Mouse (Mus musculus) hindbrain, embryonic 10.5 days (tissue): Measurements from ENCODE around the gene Zdhhc19. TPM values are rescaled to one million over a fixed set of nuclear protein-coding genes. Genes with fewer than 3 reads are reported as not detected.

Source experiments
- DNase-seq: peaks from one replicate; pipeline ENCODE4 v3.0.0-alpha.2; 2017; ENCODE audit warnings: low spot score
- H3K27ac ChIP-seq: fragments of 300-500 bp; sonication (generic); 2 replicates; pipeline ENCODE4 v1.5.1; 2016; ENCODE audit warnings: mild to moderate bottlenecking, moderate library complexity
- H3K27me3 ChIP-seq: fragments of 300-500 bp; sonication (generic); 2 replicates; pipeline ENCODE4 v1.6.1; 2016; ENCODE audit warnings: mild to moderate bottlenecking; ENCODE audit not compliant: poor library complexity, insufficient read depth, severe bottlenecking
- H3K36me3 ChIP-seq: fragments of 300-500 bp; sonication (generic); 2 replicates; pipeline ENCODE4 v1.6.1; 2016; ENCODE audit warnings: mild to moderate bottlenecking, moderate library complexity
- H3K4me1 ChIP-seq: fragments of 300-500 bp; sonication (generic); replicated peaks from 2 replicates; pipeline ENCODE4 v1.6.1; 2016; ENCODE audit warnings: mild to moderate bottlenecking
- H3K4me3 ChIP-seq: fragments of 300-500 bp; sonication (generic); 2 replicates; pipeline ENCODE4 v1.5.1; 2016; ENCODE audit warnings: mild to moderate bottlenecking, moderate library complexity
- H3K9me3 ChIP-seq: fragments of 300-500 bp; sonication (generic); 2 replicates; pipeline ENCODE4 v1.6.1; 2016; ENCODE audit warnings: mild to moderate bottlenecking, moderate library complexity
- WGBS: fragments of 180-500 bp; shearing (Covaris S2); methylation state at CpG from one replicate; pipeline ENCODE4 v1.1.7; 2016; 5-methylcytosine and 5-hydroxymethylcytosine counted together
- polyA plus RNA-seq: library from polyadenylated mRNA; unstranded; fragments of >200 nt; fragmentation: Nextera tagmentation; extraction: Ambion mirVana; gene quantifications from 2 replicates; pipeline ENCODE4 v1.2.1, GENCODE M21; 2016

The Zdhhc19 gene
- polyA plus RNA-seq, 1 experiment from 2014 or later, result not detected

DNA sequence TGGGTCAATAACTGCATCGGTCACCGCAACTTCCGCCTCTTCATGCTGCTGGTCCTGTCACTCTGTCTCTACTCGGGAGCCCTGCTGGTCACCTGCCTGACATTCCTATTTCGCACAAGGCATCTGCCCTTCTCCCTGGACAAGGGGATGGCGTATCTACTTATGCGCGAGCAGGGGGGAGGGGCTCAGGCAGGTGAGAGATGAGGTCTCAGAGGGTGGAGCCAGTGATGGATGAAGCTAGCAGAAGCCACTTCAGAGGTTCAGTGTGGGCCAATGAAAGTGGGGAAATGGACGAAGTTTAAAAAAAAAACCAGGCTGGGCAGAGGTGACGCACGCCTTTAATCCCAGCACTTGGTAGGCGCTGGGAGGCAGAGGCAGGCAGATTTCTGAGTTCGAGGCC, 2.9 kb downstream of the Zdhhc19 start:
- DNase-seq, result no peak
- no peaks in the 10 kb centered on the region; the same call in 1 of the 2 replicates for H3K4me1 ChIP-seq
- no peaks in the 10 kb centered on the region for H3K36me3 ChIP-seq
- peaks cover 15% of the 10 kb centered on the region; the same call in 1 of the 2 replicates for H3K27me3 ChIP-seq
- 57% methylated on average over 13 of the region's 13 CpGs for WGBS
- no peak overlapping the region for H3K4me3 ChIP-seq
- H3K9me3 ChIP-seq, result no peaks in the 10 kb centered on the region
- no peak overlapping the region for H3K27ac ChIP-seq

DNA sequence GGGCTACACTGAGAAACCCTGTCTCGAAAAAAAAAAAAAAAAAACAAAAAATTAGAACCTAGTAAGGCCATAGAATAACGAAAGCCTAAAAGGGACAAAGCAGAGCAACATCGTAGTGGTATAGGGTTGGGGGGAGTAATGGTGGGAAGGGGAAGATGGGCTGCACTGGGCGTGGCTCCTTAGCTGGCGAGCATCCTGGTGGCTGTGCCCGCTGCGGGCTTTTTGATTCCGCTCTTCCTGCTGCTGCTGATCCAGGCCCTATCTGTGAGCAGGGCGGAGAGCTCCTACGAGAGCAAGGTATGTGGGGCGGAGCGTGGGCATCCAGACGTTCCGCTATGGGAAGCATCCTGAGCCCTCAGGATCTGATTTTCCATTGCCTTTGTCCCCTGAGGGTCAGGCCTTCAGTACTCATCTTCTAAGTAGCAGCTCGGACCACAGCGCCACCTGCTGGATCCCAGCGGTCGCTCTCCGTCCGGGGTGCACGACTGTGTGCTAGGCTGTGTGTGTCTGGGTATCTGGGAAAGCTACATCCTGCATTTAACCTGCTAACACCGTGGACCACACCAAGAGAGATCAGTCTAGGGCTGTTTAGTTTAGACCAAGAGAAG, 3.5 kb downstream of the Zdhhc19 start:
- peak; percentile 91 for DNase-seq
- H3K9me3 ChIP-seq, result no peaks in the 10 kb centered on the region
- H3K27ac ChIP-seq, result peak overlapping the region; percentile 87
- no peaks in the 10 kb centered on the region for H3K36me3 ChIP-seq
- H3K27me3 ChIP-seq, result peaks cover 15% of the 10 kb centered on the region; the same call in 1 of the 2 replicates
- WGBS, result 9% methylated on average over 22 of the region's 22 CpGs
- peak overlapping the region; percentile 50 for H3K4me3 ChIP-seq
- no peaks in the 10 kb centered on the region; the same call in 1 of the 2 replicates for H3K4me1 ChIP-seq

DNA sequence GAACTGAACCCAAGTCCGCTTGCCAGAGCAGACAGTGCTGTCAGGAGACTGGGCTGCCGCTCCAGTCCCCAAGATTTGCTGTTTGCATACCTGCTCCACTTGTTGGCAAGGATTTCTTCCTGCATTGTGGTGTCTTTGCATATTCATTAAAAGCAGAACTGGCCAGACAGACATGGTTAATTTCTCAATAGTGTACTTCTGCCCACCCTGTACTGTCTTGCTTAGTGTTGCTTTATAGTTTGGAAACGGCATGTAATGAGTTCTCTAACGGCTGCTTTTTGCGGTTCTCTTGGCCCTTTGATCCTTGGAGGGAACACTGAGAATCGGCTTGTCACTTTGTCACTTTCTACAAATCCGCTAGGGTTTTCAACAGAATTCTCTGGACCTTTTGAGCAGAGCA, 5.4 kb downstream of the Zdhhc19 start:
- H3K4me3 ChIP-seq, result no peak overlapping the region
- H3K36me3 ChIP-seq, result no peaks in the 10 kb centered on the region
- H3K9me3 ChIP-seq, result no peaks in the 10 kb centered on the region
- peaks cover 8% of the 10 kb centered on the region; the same call in 1 of the 2 replicates for H3K4me1 ChIP-seq
- H3K27ac ChIP-seq, result no peak overlapping the region
- WGBS, result 88% methylated on average over 7 of the region's 7 CpGs
- peaks cover 15% of the 10 kb centered on the region; the same call in 1 of the 2 replicates for H3K27me3 ChIP-seq
- DNase-seq, result no peak

DNA sequence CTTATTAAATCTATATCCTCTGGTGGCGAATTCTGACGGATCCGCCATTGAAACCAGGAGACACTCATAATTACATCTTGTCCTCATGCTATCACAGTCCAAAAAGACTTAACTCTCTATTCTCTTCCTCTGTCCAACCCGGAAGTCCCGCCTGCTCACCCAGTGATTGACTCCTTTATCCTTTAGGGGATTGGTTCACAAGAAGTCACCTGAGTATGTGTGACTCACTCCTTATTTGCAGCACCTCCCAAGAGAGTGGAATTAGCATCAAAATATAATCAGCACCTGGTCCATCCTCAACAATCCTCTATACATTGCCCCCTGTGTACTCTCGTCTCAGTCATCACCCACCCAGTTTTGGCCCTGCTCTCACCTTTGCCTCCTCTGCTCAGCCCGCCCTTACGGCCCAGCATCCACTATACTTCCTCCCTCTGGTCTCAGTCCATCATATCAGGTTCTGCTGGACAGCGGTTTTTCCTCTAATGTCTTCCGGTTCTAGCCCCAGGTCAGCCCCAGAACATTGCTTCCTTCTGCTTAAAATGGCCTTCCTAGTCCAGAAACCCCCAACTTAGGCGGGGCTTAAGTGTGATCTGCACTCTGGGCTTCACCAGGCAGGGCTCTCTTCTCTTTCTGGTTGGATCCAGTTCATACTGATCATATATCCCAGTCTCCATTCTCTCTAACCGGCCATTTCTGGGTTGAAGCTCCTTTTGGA, 6.7 kb downstream of the Zdhhc19 start:
- 88% methylated on average over 12 of the region's 12 CpGs for WGBS
- H3K9me3 ChIP-seq, result no peaks in the 10 kb centered on the region
- H3K36me3 ChIP-seq, result no peaks in the 10 kb centered on the region
- no peak overlapping the region for H3K27ac ChIP-seq
- peaks cover 15% of the 10 kb centered on the region; the same call in 1 of the 2 replicates for H3K27me3 ChIP-seq
- DNase-seq, result no peak
- no peak overlapping the region for H3K4me3 ChIP-seq
- peaks cover 14% of the 10 kb centered on the region; the same call in 1 of the 2 replicates for H3K4me1 ChIP-seq

DNA sequence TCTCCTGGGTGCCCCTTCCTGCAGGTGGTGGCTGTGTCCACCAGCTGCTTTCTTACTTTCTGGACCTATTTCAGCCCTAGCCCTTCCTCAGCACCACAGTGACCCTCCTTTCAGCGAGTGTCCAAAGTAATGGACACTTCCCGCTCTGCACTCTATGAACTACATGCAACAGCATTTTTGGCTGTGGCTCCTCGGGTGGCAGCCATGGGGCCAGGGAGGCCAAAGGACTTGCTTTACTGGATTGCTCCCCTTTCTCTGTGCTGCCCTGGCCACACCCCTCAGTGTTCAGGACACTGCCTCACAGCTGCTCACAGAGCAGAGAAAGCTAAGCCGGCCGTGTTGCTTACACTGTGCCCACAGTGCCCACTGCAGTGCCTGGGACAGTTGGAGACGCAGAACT, 7.6 kb downstream of the Zdhhc19 start:
- DNase-seq, result no peak
- Histone ChIP-seq H3K4me3 (no peak overlapping the region), H3K27me3 (peaks cover 11% of the 10 kb centered on the region; the same call in 1 of the 2 replicates), H3K9me3 (no peaks in the 10 kb centered on the region), H3K27ac (no peak overlapping the region), H3K4me1 (peaks cover 21% of the 10 kb centered on the region; the same call in 1 of the 2 replicates), H3K36me3 (no peaks in the 10 kb centered on the region)
- 77% methylated on average over 6 of the region's 6 CpGs for whole genome bisulfite sequencing

DNA sequence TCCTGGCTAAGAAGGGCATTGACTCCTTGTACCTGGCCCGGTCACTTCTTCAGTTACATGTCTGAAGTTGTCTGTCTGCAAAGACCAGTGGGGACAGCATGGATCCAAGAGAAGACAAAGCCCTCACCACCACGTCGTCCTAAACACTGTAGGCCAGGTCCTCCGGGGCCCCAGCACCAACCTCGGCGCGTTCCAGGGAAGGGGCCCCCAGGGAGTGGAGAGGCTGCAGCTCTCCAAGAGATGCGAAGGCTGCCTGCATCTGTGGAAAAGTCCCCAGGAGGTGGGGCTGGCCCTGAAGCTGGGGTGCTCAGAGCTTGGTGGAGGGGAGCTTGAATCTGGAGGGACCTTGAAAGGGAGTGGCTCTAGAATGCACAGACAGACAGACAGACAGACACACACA, 10.2 kb downstream of the Zdhhc19 start:
- H3K9me3 ChIP-seq, result no peaks in the 10 kb centered on the region
- WGBS, result 82% methylated on average over 8 of the region's 8 CpGs
- H3K36me3 ChIP-seq, result no peaks in the 10 kb centered on the region
- H3K4me1 ChIP-seq, result peaks cover 41% of the 10 kb centered on the region
- no peak overlapping the region for H3K27ac ChIP-seq
- DNase-seq, result no peak
- H3K4me3 ChIP-seq, result no peak overlapping the region
- H3K27me3 ChIP-seq, result peaks cover 4% of the 10 kb centered on the region; the same call in 1 of the 2 replicates

DNA sequence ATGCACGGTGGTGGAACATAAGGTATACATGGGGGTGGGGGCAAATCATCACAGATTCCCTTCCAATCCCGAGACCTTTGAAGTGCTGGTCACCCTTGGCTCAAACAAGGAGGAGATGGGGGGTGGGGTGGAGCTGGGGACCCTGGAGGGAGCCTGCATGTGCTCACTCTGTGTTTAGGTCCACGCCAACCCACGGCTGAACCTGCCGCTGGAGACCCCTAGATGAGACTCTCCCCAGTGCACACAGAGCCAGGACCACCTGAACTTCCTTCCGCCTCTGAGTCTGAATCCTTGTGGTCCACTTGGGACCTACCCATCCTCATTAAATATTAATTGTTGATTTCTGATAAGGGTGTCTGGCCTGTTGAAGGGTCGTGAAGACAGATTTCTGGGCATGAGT, 10.8 kb downstream of the Zdhhc19 start:
- DNase-seq, result no peak
- peaks cover 4% of the 10 kb centered on the region; the same call in 1 of the 2 replicates for H3K27me3 ChIP-seq
- no peaks in the 10 kb centered on the region for H3K9me3 ChIP-seq
- H3K36me3 ChIP-seq, result no peaks in the 10 kb centered on the region
- H3K4me1 ChIP-seq, result peaks cover 46% of the 10 kb centered on the region
- H3K4me3 ChIP-seq, result no peak overlapping the region
- WGBS, result 83% methylated on average over 7 of the region's 7 CpGs
- no peak overlapping the region for H3K27ac ChIP-seq

DNA sequence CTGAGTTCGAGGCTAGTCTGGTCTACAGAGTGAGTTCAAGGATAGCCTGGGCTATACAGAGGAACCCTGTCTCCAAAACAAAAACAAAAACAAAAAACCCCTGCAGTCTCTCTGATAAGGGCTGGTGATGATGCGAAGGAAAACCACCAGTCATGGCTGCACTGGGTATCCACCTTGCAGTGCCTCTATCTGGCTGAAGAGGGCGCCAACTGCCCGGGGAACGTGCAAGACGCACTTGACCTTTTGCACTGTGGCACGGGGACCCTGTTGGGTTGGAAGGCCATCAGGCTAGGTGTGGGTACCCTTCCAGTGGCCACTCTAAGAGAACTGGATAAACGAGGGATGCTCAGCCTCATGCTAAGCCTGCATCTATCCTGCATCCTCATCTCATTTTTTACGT, 11.3 kb downstream of the Zdhhc19 start:
- Histone ChIP-seq H3K27me3 (peaks cover 4% of the 10 kb centered on the region; the same call in 1 of the 2 replicates), H3K4me1 (peaks cover 49% of the 10 kb centered on the region), H3K9me3 (no peaks in the 10 kb centered on the region), H3K4me3 (no peak overlapping the region), H3K36me3 (no peaks in the 10 kb centered on the region), H3K27ac (0 out of 2 replicates have a peak overlapping the region, but pooled peaks have one; percentile 45)
- WGBS, result 21% methylated on average over 9 of the region's 9 CpGs
- peak; percentile 72 for DNase-seq

DNA sequence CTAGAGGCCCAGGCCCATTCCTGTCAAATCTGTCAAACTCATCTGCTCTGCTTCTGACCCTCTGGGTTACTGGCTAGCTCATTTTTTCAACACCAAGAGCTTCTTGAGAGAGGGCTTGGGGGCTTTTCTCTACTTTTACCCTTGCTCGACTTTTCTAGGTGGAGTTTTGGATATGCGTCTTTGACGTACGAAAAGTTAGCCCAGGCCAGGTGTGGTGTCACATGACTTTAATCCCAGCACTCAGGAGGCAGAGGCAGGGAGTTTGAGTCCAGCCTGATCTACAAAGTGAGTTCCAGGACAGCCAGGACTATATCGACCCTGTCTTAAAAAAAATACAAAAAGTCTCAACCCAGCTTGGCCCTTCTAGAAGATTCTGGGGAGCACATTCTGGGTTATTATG, 12.0 kb downstream of the Zdhhc19 start:
- Histone ChIP-seq H3K4me3 (no peak overlapping the region), H3K27ac (peak overlapping the region; percentile 71; the same call in 1 of the 2 replicates), H3K36me3 (no peaks in the 10 kb centered on the region), H3K27me3 (peaks cover 4% of the 10 kb centered on the region; the same call in 1 of the 2 replicates), H3K4me1 (peaks cover 52% of the 10 kb centered on the region), H3K9me3 (no peaks in the 10 kb centered on the region)
- WGBS, result 83% methylated on average over 5 of the region's 5 CpGs
- no peak for DNase-seq

DNA sequence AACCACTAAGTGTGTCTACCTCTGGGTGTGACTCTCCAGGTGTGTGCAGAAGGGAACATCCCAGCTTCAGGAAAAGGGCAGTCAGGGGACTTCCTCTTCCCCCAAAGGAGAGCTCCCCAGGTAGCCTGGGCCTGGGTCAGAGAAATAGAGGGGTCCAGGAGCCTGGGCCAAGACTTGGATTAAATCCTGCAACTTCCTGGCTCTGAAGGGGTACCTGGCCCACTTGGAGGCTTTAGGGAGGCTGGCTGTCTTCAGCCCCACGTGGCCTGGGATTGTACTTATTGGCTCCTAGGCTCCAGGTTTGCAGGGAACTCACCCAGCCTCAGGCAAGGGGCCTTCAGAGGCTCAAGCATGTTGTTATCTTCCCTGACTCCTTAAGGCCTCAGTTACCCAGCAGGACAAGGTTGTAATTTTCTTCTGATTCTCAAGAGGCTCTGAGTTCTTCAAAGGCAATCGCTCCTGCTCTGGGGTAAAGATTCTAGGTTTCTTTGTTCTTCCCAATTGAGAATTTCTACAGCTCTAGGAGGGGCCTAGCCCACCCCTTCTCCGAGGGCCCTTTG, 12.5 kb downstream of the Zdhhc19 start:
- DNase-seq, result no peak
- Histone ChIP-seq H3K9me3 (no peaks in the 10 kb centered on the region), H3K27me3 (peaks cover 4% of the 10 kb centered on the region; the same call in 1 of the 2 replicates), H3K27ac (peak overlapping the region; percentile 71), H3K4me3 (no peak overlapping the region), H3K36me3 (no peaks in the 10 kb centered on the region), H3K4me1 (peaks cover 53% of the 10 kb centered on the region)
- WGBS, result 43% methylated on average over 3 of the region's 3 CpGs

DNA sequence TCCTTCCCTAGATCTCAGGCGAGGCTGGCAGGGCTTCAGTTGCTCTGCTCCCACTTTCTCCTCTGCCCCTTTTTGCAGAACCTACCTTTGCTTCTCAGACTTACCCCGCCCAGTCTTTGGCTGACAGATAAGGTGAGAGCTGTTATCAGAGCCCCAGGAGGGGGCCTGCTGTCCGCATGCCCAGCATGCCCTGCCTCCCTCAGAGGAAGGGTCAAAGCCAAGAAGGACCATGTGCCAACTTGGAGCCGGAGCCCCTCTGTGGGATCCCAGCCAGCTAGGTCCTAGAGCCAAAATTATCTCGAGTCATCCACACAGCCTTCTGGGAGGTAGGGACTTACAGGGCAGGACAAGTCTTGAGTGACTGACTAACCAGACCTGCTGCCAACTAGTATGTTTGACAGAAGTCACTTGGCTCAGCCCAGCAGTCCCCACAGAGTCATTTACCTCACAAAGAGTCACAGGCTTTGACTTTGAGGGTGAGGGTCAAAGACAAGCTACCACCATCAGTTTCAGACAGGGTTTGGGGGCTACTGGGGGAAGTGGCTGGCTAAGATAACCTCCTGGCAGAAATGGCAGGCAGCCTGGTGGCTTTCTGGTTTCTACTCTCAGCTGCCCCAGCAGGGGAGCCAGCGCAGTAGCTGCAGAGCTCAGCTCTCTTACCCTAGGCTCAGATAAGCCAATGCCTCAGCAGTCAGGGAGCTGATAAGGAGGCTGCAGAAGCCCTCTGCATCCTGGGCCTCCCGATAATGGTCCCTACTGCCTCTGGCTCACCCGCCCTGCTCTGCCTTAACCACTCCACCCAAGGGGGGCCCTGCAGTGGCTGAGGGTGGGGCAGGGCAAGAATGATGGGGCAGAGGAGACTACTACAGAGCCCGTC, 13.2 kb downstream of the Zdhhc19 start:
- peak overlapping the region; percentile 71 for H3K27ac ChIP-seq
- peaks cover 59% of the 10 kb centered on the region for H3K4me1 ChIP-seq
- WGBS, result 57% methylated on average over 9 of the region's 9 CpGs
- H3K9me3 ChIP-seq, result no peaks in the 10 kb centered on the region
- H3K4me3 ChIP-seq, result no peak overlapping the region
- peaks cover 4% of the 10 kb centered on the region; the same call in 1 of the 2 replicates for H3K27me3 ChIP-seq
- DNase-seq, result no peak
- H3K36me3 ChIP-seq, result no peaks in the 10 kb centered on the region
